Mouse (Mus musculus): ENCODE data around the gene Tbx2.

DNA sequence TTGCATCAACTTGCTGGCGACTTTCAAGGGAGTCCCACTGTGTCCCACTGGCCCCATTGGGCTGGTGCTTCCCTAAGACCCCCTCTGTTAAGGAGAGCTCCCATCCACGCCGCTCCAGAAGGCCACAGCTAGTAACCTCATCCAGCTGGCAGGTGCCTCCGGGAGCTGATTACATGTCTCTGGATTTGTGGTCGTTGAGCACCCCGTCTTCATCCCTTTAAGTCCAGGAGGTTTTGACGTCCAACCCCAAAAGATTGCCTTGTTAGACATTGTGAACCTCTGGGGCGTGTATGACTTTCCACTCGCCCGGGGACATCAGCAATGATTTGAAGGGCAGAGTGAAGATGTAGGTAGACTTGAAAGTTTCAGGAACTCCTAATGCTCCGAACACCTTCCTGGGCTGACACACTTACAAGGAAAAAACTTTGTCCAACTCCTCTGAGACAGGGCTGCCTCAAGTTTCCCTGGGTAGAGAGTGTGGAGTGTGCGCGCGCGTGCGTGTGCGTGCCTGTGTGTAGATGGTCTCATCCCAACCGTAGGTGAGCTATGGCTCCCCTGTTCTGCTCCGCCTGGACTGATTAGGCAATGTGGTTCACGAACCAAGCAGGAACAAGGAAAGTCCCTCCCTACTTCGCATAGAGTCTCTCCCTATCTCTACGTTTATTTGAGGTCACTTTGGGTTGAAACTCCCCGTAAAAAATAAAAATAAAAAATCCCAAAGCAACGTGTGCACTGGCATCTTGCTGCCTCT lies 10.4 kb downstream of the Tbx2 start:
- TF ChIP-seq CTCF (IDR thresholded peaks at IDR 0.05; ENCODE audit: low read depth) = no peak
- no peak for TF ChIP-seq EP300 (optimal IDR thresholded peaks at IDR 0.05)
